Mouse (Mus musculus) liver, embryonic 11.5 days (tissue): Measurements from ENCODE around the gene Cfap74. TPM values are rescaled to one million over a fixed set of nuclear protein-coding genes. Genes with fewer than 3 reads are reported as not detected.
"Not testable (repeated sequence)": the region's sequence is repeated elsewhere in the genome, so short reads cannot be mapped to it uniquely, and the experiment has no call there.

Experiments used
- ATAC-seq: fragments of 200-750 bp; cut with Nextera tagmentation; replicated peaks from 2 replicates; pipeline ENCODE4 v1.8.0; 2017; ENCODE audit warnings: moderate number of reproducible peaks, mild to moderate bottlenecking, moderate TSS enrichment, moderate library complexity; ENCODE audit not compliant: low FRiP score
- DNase-seq: peaks from one replicate; pipeline ENCODE4 v3.0.0-alpha.2; 2017; ENCODE audit warnings: low spot score
- H3K27ac ChIP-seq: fragments of 300-500 bp; sonication (generic); 2 replicates; pipeline ENCODE4 v1.5.1; 2014; ENCODE audit warnings: mild to moderate bottlenecking, low read depth, low read length, control low read depth
- H3K27me3 ChIP-seq: fragments of 300-500 bp; sonication (generic); replicated peaks from 2 replicates; pipeline ENCODE4 v1.6.1; 2014; ENCODE audit warnings: low read length, mixed read lengths; ENCODE audit not compliant: control insufficient read depth, insufficient read depth
- H3K36me3 ChIP-seq: fragments of 300-500 bp; sonication (generic); 2 replicates; pipeline ENCODE4 v1.6.1; 2014; ENCODE audit warnings: mild to moderate bottlenecking, low read length, moderate library complexity, mixed read lengths; ENCODE audit not compliant: control insufficient read depth, insufficient read depth
- H3K4me1 ChIP-seq: fragments of 300-500 bp; sonication (generic); replicated peaks from 2 replicates; pipeline ENCODE4 v1.6.1; 2014; ENCODE audit warnings: low read length, mixed read lengths; ENCODE audit not compliant: control insufficient read depth, insufficient read depth
- H3K4me2 ChIP-seq: fragments of 300-500 bp; sonication (generic); 2 replicates; pipeline ENCODE4 v1.6.1; 2014; ENCODE audit warnings: mild to moderate bottlenecking, control low read depth, moderate library complexity
- H3K4me3 ChIP-seq: fragments of 300-500 bp; sonication (generic); 2 replicates; pipeline ENCODE4 v1.5.1; 2014; ENCODE audit warnings: low read depth, low read length, control low read depth
- H3K9ac ChIP-seq: fragments of 300-500 bp; sonication (generic); 2 replicates; pipeline ENCODE4 v1.6.1; 2014; ENCODE audit warnings: low read depth, low read length, control low read depth
- H3K9me3 ChIP-seq: fragments of 300-500 bp; sonication (generic); 2 replicates; pipeline ENCODE4 v1.6.1; 2016; ENCODE audit warnings: low read length, inconsistent platforms, mixed read lengths; ENCODE audit not compliant: control insufficient read depth
- WGBS: fragments of 180-500 bp; shearing (Covaris S2); extraction: QIAGEN DNeasy Blood & Tissue Kit; methylation state at CpG from one replicate; pipeline ENCODE4 v1.1.7; 2014; 5-methylcytosine and 5-hydroxymethylcytosine counted together
- polyA plus RNA-seq: library from polyadenylated mRNA; unstranded; fragments of >200 nt; fragmentation: Nextera tagmentation; extraction: Ambion mirVana; gene quantifications from 2 replicates; pipeline ENCODE4 v1.2.1, GENCODE M21; 2014

Gene Cfap74
- polyA plus RNA-seq, 1 experiment from 2014 or later = 1.1 TPM

- WGBS = 70% methylated on average over 18 of the region's 18 CpGs
- peaks cover 19% of the 10 kb centered on the region for H3K27me3 ChIP-seq
- no peak overlapping the region; the same call in 1 of the 2 replicates for H3K4me3 ChIP-seq
- peaks cover 4% of the 10 kb centered on the region for H3K4me1 ChIP-seq
- H3K27ac ChIP-seq = no peak overlapping the region
- ATAC-seq (no peak), DNase-seq (no peak)
- H3K9ac ChIP-seq = no peak overlapping the region
- H3K9me3 ChIP-seq = no peaks in the 10 kb centered on the region
- H3K4me2 ChIP-seq = peak overlapping the region; percentile 68
- H3K36me3 ChIP-seq = no peaks in the 10 kb centered on the region
Measured at GRCm38 (mm10) chr4:155469590-155470262, 60.7 kb downstream of the Cfap74 start.

- WGBS = 74% methylated on average over 16 of the region's 16 CpGs
- Histone ChIP-seq H3K27me3 (peaks cover 19% of the 10 kb centered on the region), H3K4me1 (peaks cover 4% of the 10 kb centered on the region), H3K4me2 (no peak overlapping the region), H3K27ac (no peak overlapping the region), H3K9ac (no peak overlapping the region), H3K4me3 (no peak overlapping the region), H3K36me3 (no peaks in the 10 kb centered on the region), H3K9me3 (no peaks in the 10 kb centered on the region)
- no peak for ATAC-seq
- DNase-seq = no peak
Measured at GRCm38 (mm10) chr4:155470263-155470953, 61.4 kb downstream of the Cfap74 start.

DNA sequence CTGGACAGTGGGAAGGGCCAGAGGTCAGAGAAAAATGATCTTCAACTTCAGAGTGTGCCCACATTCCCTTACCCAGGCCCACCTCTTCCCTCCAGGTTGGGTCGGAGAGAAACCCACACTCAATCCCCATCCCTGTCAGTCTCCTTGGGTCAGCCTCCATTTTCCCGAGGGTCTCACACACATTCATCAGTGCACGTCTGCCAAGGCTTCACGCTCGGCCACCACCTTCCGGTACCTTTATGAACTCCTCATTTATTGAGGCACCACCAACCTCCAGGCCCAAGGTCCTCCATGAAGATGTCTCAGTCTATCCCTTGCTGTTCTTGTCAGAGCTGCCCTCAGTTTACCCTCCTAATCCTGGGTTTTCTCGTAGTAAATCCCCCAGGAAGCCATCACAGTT, 62.0 kb downstream of the Cfap74 start:
- Histone ChIP-seq H3K27me3 (peaks cover 18% of the 10 kb centered on the region), H3K4me1 (peaks cover 4% of the 10 kb centered on the region), H3K4me3 (no peak overlapping the region), H3K4me2 (no peak overlapping the region), H3K36me3 (no peaks in the 10 kb centered on the region), H3K9me3 (no peaks in the 10 kb centered on the region), H3K9ac (no peak overlapping the region), H3K27ac (no peak overlapping the region)
- ATAC-seq (no peak), DNase-seq (no peak)
- 74% methylated on average over 7 of the region's 7 CpGs for WGBS

DNA sequence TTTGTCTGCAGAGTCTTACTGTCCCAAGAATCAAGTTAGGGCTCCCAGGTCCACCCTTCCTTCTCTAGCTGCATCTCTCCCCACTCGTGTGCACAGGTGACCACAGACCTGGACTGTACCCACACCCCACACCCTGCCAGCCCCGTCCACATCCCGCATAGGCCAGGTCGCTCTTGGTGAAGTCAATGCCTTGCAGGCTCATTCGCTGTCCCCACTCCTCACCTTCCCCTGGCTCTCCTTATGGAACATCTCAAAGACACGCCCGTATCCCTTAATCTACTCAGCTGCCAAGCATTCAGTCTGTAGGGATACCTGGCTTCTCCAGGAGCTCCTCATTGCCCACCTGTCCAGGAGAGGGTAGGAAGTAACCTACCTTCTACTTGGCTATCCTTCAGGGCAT, 62.4 kb downstream of the Cfap74 start:
- no peak for DNase-seq
- Histone ChIP-seq H3K4me3 (no peak overlapping the region), H3K36me3 (no peaks in the 10 kb centered on the region), H3K9me3 (no peaks in the 10 kb centered on the region), H3K4me1 (peaks cover 4% of the 10 kb centered on the region), H3K27ac (no peak overlapping the region), H3K9ac (no peak overlapping the region), H3K27me3 (peaks cover 15% of the 10 kb centered on the region), H3K4me2 (no peak overlapping the region)
- ATAC-seq = no peak
- 82% methylated on average over 7 of the region's 7 CpGs for WGBS

- Histone ChIP-seq H3K9me3 (no peaks in the 10 kb centered on the region), H3K4me3 (no peak overlapping the region), H3K36me3 (no peaks in the 10 kb centered on the region), H3K9ac (no peak overlapping the region), H3K4me1 (peaks cover 4% of the 10 kb centered on the region), H3K27ac (no peak overlapping the region), H3K27me3 (peaks cover 15% of the 10 kb centered on the region), H3K4me2 (no peak overlapping the region)
- 67% methylated on average over 3 of the region's 3 CpGs for WGBS
- ATAC-seq = no peak
- DNase-seq = no peak
Measured at GRCm38 (mm10) chr4:155472716-155473290, 63.8 kb downstream of the Cfap74 start.

DNA sequence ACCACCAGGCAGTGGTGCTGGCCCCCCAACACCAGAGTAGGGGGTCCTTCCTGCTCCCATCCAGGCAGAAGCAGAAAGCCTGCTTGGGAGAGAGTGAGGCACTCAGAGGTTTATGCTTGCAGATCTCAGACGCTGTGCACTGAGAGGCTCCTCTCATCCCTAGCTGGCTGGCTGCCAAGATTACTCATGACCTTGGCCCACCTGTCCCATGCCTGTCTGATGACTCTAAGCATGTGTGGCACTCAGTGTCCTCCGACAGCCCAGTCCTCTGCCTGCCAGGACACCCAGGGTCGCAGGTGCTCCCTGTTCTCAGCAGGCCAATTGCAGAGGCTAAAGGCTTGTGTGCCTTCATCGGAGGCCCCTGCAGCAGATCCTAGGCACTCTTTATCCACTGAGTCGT, 64.3 kb downstream of the Cfap74 start:
- Histone ChIP-seq H3K4me2 (no peak overlapping the region), H3K27ac (no peak overlapping the region), H3K9me3 (no peaks in the 10 kb centered on the region), H3K4me1 (peaks cover 4% of the 10 kb centered on the region), H3K36me3 (no peaks in the 10 kb centered on the region), H3K27me3 (peaks cover 15% of the 10 kb centered on the region), H3K4me3 (no peak overlapping the region), H3K9ac (no peak overlapping the region)
- DNase-seq = no peak
- no peak for ATAC-seq
- 61% methylated on average over 5 of the region's 5 CpGs for WGBS

DNA sequence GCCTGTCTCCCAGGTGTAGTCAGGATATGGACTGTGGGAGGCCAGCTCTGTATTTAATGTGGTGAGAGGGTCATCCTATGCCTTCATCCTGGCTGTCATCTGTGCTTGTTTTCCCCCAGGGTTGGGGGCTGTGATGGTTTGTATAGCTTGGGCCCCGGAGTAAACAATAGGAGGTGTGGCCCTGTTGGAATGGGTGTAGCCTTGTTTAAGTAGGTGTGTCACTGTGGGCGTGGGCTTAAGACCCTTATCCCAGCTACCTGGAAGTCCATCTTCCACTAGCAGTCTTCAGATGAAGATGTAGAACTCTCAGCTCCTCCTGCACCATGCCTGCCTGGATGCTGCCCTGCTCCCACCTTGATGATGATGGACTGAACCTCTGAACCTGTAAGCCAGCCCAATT, 64.8 kb downstream of the Cfap74 start:
- H3K9me3 ChIP-seq, H3K9ac ChIP-seq, H3K4me3 ChIP-seq, H3K27ac ChIP-seq, DNase-seq, H3K36me3 ChIP-seq, H3K4me2 ChIP-seq, ATAC-seq, H3K4me1 ChIP-seq: not testable (repeated sequence)
- H3K27me3 ChIP-seq = peaks cover 15% of the 10 kb centered on the region
- WGBS = 39% methylated on average over 2 of the region's 2 CpGs

GRCm38 (mm10) chr4:155481381-155482124, 72.6 kb downstream of the Cfap74 start:
- H3K27me3 ChIP-seq = no peaks in the 10 kb centered on the region
- no peaks in the 10 kb centered on the region for H3K9me3 ChIP-seq
- DNase-seq = peak; percentile 85
- ATAC-seq = peak; percentile 71
- no peaks in the 10 kb centered on the region for H3K4me1 ChIP-seq
- H3K36me3 ChIP-seq = no peaks in the 10 kb centered on the region
- H3K4me3 ChIP-seq = no peak overlapping the region
- 19% methylated on average over 28 of the region's 28 CpGs for WGBS
- no peak overlapping the region for H3K9ac ChIP-seq
- H3K4me2 ChIP-seq = peak overlapping the region; percentile 53
- no peak overlapping the region for H3K27ac ChIP-seq
